Mouse (Mus musculus) cerebellum, adult 2 months (tissue): ENCODE measurements around the gene Olfr775. TPM values are rescaled to one million over a fixed set of nuclear protein-coding genes. Genes with fewer than 3 reads are reported as not detected.

Source experiments
- DNase-seq, 2 experiments: peaks; one replicate each; pipeline ENCODE4 v3.0.0; 2021
- H3K27ac ChIP-seq: fragments of 200-500 bp; 2 replicates; pipeline ENCODE4 v1.5.1; 2012; ENCODE audit warnings: low read length, control low read depth, inconsistent platforms; ENCODE audit not compliant: insufficient read depth
- H3K27me3 ChIP-seq: fragments of 200-500 bp; 2 replicates; pipeline ENCODE4 v1.6.1; 2012; ENCODE audit warnings: inconsistent platforms, mild to moderate bottlenecking, low read length, moderate library complexity; ENCODE audit not compliant: control insufficient read depth, insufficient read depth
- H3K4me1 ChIP-seq: fragments of 200-500 bp; 2 replicates; pipeline ENCODE4 v1.6.1; 2011; ENCODE audit warnings: low read length; ENCODE audit not compliant: control insufficient read depth, insufficient read depth
- H3K4me3 ChIP-seq: fragments of 200-500 bp; replicated peaks from 2 replicates; pipeline ENCODE3; 2011; ENCODE audit warnings: mild to moderate bottlenecking, low read depth, low read length, control low read depth; ENCODE audit not compliant: insufficient read depth
- CTCF ChIP-seq: fragments of 200-500 bp; IDR thresholded peaks from 2 replicates; pipeline ENCODE4 v1.5.1; 2011; ENCODE audit warnings: low read depth, mild to moderate bottlenecking, control low read depth, low read length, moderate library complexity, borderline replicate concordance; ENCODE audit not compliant: insufficient read depth
- POLR2A ChIP-seq: fragments of 200-500 bp; IDR thresholded peaks from 2 replicates; pipeline ENCODE4 v1.6.1; 2011; ENCODE audit warnings: low read length, control low read depth, borderline replicate concordance; ENCODE audit not compliant: insufficient read depth
- WGBS: fragments of 180-500 bp; shearing (Covaris S2); methylation state at CpG from one replicate; pipeline ENCODE4 v1.1.7; 2018; 5-methylcytosine and 5-hydroxymethylcytosine counted together
- polyA plus RNA-seq: library from polyadenylated mRNA; depleted of rRNA; stranded (reverse); fragments of >200 nt; gene quantifications from 2 replicates; pipeline ENCODE4 v1.2.3, GENCODE M21; 2012; rRNA removed

The Olfr775 gene
- not detected in 2 replicates for polyA plus RNA-seq

- H3K27ac ChIP-seq: no peak within 1 kb of the TSS
- no peak for TF ChIP-seq POLR2A
- no peaks in the 10 kb centered on the region for H3K27me3 ChIP-seq
- WGBS: 78% methylated on average over 3 of the region's 3 CpGs
- no peaks in the 10 kb centered on the region for H3K4me1 ChIP-seq
- H3K4me3 ChIP-seq: no peak within 1 kb of the TSS
- no peak for DNase-seq
These were observed at the start of gene Olfr775 for GRCm38 (mm10) chr10:129248112-129248511. Gene Olfr775 (plus strand): TSS chr10:129248412.

- TF ChIP-seq CTCF: no peak
- no peak for TF ChIP-seq POLR2A
- Histone ChIP-seq H3K27me3 (no peaks in the 10 kb centered on the region), H3K4me1 (no peaks in the 10 kb centered on the region; the same call in 1 of the 2 replicates), H3K4me3 (no peak overlapping the region), H3K27ac (no peak overlapping the region)
- WGBS: 82% methylated on average over 1 of the region's 1 CpGs
- DNase-seq: no peak
These were observed 17.5 kb upstream of the Olfr775 start for GRCm38 (mm10) chr10:129230737-129231136.

- Histone ChIP-seq H3K27me3 (no peaks in the 10 kb centered on the region), H3K27ac (no peak within 1 kb of the TSS), H3K4me1 (no peaks in the 10 kb centered on the region), H3K4me3 (no peak within 1 kb of the TSS)
- no peak for DNase-seq
- TF ChIP-seq CTCF: no peak
- TF ChIP-seq POLR2A: no peak
- WGBS: 77% methylated on average over 2 of the region's 2 CpGs
These were observed 12.3 kb upstream of the Olfr775 start, which contains the start of gene Olfr774 for GRCm38 (mm10) chr10:129235904-129236303. Gene Olfr774 (plus strand): TSS chr10:129236204.

GRCm38 (mm10) chr10:129258827-129259226 is 10.6 kb downstream of the Olfr775 start, which contains the start of gene Olfr776:
Gene Olfr776 (plus strand): TSS chr10:129259127.
- no peak for TF ChIP-seq POLR2A
- TF ChIP-seq CTCF: no peak
- Histone ChIP-seq H3K4me3 (no peak within 1 kb of the TSS), H3K27me3 (no peaks in the 10 kb centered on the region), H3K27ac (no peak within 1 kb of the TSS), H3K4me1 (no peaks in the 10 kb centered on the region)
- no peak for DNase-seq

GRCm38 (mm10) chr10:129271081-129271535 is 22.9 kb downstream of the Olfr775 start, which contains the start of gene Olfr777:
Gene Olfr777 (minus strand): TSS chr10:129271485.
- Histone ChIP-seq H3K4me3 (no peak within 1 kb of the TSS), H3K27me3 (no peaks in the 10 kb centered on the region), H3K4me1 (no peaks in the 10 kb centered on the region), H3K27ac (no peak within 1 kb of the TSS)
- TF ChIP-seq CTCF (no peak), POLR2A (no peak)
- DNase-seq: no peak
- WGBS: 97% methylated on average over 2 of the region's 2 CpGs

Other genes starting within 250 kb of the Olfr775 start
- gene Olfr763, start 237.6 kb upstream of the Olfr775 start, polyA plus RNA-seq: not detected in 2 replicates
- gene Olfr764-ps1, start 208.5 kb upstream of the Olfr775 start, polyA plus RNA-seq: not detected in 2 replicates
- gene Olfr765, start 198.4 kb upstream of the Olfr775 start, polyA plus RNA-seq: not detected in 2 replicates
- not detected in 2 replicates for gene Olfr766-ps1, start 179.4 kb upstream of the Olfr775 start, polyA plus RNA-seq
- gene Olfr767, start 165.5 kb upstream of the Olfr775 start, polyA plus RNA-seq: not detected in 2 replicates
- not detected in 2 replicates for gene Olfr768, start 149.0 kb upstream of the Olfr775 start, polyA plus RNA-seq
- not detected in 2 replicates for gene Olfr769, start 130.6 kb upstream of the Olfr775 start, polyA plus RNA-seq
- not detected in 2 replicates for gene Olfr770, start 109.4 kb upstream of the Olfr775 start, polyA plus RNA-seq
- gene Olfr771, start 83.7 kb upstream of the Olfr775 start, polyA plus RNA-seq: not detected in 2 replicates
- gene Olfr772, start 70.5 kb upstream of the Olfr775 start, polyA plus RNA-seq: not detected in 2 replicates
- not detected in 2 replicates for gene Olfr773, start 61.0 kb upstream of the Olfr775 start, polyA plus RNA-seq
- gene Olfr774, start 12.2 kb upstream of the Olfr775 start, polyA plus RNA-seq: not detected in 2 replicates
- not detected in 2 replicates for gene Olfr776, start 10.7 kb downstream of the Olfr775 start, polyA plus RNA-seq
- gene Olfr777, start 23.1 kb downstream of the Olfr775 start, polyA plus RNA-seq: not detected in 2 replicates
- gene Olfr780, start 69.7 kb downstream of the Olfr775 start, polyA plus RNA-seq: not detected in 2 replicates
- gene Olfr781, start 80.4 kb downstream of the Olfr775 start, polyA plus RNA-seq: not detected in 2 replicates
- gene Olfr782, start 100.4 kb downstream of the Olfr775 start, polyA plus RNA-seq: not detected in 2 replicates
- gene Olfr784, start 135.7 kb downstream of the Olfr775 start, polyA plus RNA-seq: 0.06 and 0.08 TPM in 2 replicates
- not detected in 2 replicates for gene Olfr785, start 157.0 kb downstream of the Olfr775 start, polyA plus RNA-seq
- not detected in 2 replicates for gene Olfr786, start 178.9 kb downstream of the Olfr775 start, polyA plus RNA-seq
- not detected in 2 replicates for gene Olfr787, start 213.4 kb downstream of the Olfr775 start, polyA plus RNA-seq
- gene Olfr788, start 222.6 kb downstream of the Olfr775 start, polyA plus RNA-seq: not detected in 2 replicates
- not detected in 2 replicates for gene Olfr789, start 236.3 kb downstream of the Olfr775 start, polyA plus RNA-seq